Mouse (Mus musculus): ENCODE measurements around the gene Gm10645. TPM values are rescaled to one million over a fixed set of nuclear protein-coding genes. Genes with fewer than 3 reads are reported as not detected.
A peak's percentile ranks its signal among the peaks of the same experiment; 100 is the strongest.

The Gm10645 gene
- total RNA-seq, 2 experiments from 2014 or later, result not detected

GRCm38 (mm10) chr8:83169127-83169526 is 3.2 kb upstream of the Gm10645 start:
- no peak for DNase-seq

- DNase-seq, result no peak
These were observed 2.0 kb upstream of the Gm10645 start for GRCm38 (mm10) chr8:83167932-83168331.

- DNase-seq, result peak; percentile 58
These were observed 587 bp downstream of the Gm10645 start, which contains the start of gene Tbc1d9 for GRCm38 (mm10) chr8:83165235-83165930. TSS of gene Tbc1d9 (plus strand) at chr8:83165352.

GRCm38 (mm10) chr8:83160613-83161012 is 5.4 kb downstream of the Gm10645 start:
- no peak for DNase-seq

GRCm38 (mm10) chr8:83159615-83160014 is 6.4 kb downstream of the Gm10645 start:
- no peak for DNase-seq

- no peak for DNase-seq
These were observed 7.0 kb downstream of the Gm10645 start for GRCm38 (mm10) chr8:83158971-83159370.

- no peak for DNase-seq
These were observed 10.9 kb downstream of the Gm10645 start for GRCm38 (mm10) chr8:83155110-83155509.

- DNase-seq, result no peak
These were observed 13.5 kb downstream of the Gm10645 start for GRCm38 (mm10) chr8:83152470-83152869.

GRCm38 (mm10) chr8:83152055-83152454 is 13.9 kb downstream of the Gm10645 start:
- DNase-seq, result no peak

GRCm38 (mm10) chr8:83149124-83149523 is 16.8 kb downstream of the Gm10645 start:
- DNase-seq, result no peak

GRCm38 (mm10) chr8:83145421-83145820 is 20.5 kb downstream of the Gm10645 start:
- DNase-seq, result no peak

GRCm38 (mm10) chr8:83144601-83145000 is 21.4 kb downstream of the Gm10645 start:
- DNase-seq, result no peak

- no peak for DNase-seq
These were observed 24.6 kb downstream of the Gm10645 start for GRCm38 (mm10) chr8:83141358-83141757.

GRCm38 (mm10) chr8:83140701-83141111 is 25.3 kb downstream of the Gm10645 start:
- DNase-seq, result no peak

- DNase-seq, result no peak
These were observed 25.9 kb downstream of the Gm10645 start for GRCm38 (mm10) chr8:83140068-83140467.

- DNase-seq, result no peak
These were observed 30.9 kb downstream of the Gm10645 start for GRCm38 (mm10) chr8:83135086-83135485.

Other genes starting within 250 kb of the Gm10645 start
- under 1 TPM; 0.87 to 0.96 TPM for gene Tbc1d9, start 818 bp downstream of the Gm10645 start, total RNA-seq (2021)
- not detected for gene Ucp1, start 124.2 kb upstream of the Gm10645 start, total RNA-seq (2021)
- gene Elmod2, start 166.3 kb upstream of the Gm10645 start, total RNA-seq (2021), result 1 to 10 TPM; 5.9 to 8.0 TPM
- not detected for gene Mgat4d, start 182.3 kb upstream of the Gm10645 start, total RNA-seq (2021)
- gene Clgn, start 223.7 kb upstream of the Gm10645 start, total RNA-seq (2021), result not detected

Measured in gastrocnemius, postnatal 25 days (tissue).